Mouse (Mus musculus): ENCODE data around the gene Ncoa6.
A peak's percentile ranks its signal among the peaks of the same experiment; 100 is the strongest.

The Ncoa6 gene

GRCm38 (mm10) chr2:155382791-155383438, 90.8 kb downstream of the Ncoa6 start:
- TF ChIP-seq CTCF (conservative IDR thresholded peaks at IDR 0.05; ENCODE audit: low read length): no peak
- no peak for TF ChIP-seq POU5F1 (IDR thresholded peaks at IDR 0.05; ENCODE audit: borderline replicate concordance, low read length)
- no peak for TF ChIP-seq NANOG (IDR thresholded peaks at IDR 0.05; ENCODE audit: borderline replicate concordance, low read length)
- Histone ChIP-seq H3K4me1 (replicated peaks; ENCODE audit: low read depth, low read length) (peaks cover 47% of the 10 kb centered on the region), H3K27me3 (ENCODE audit: insufficient read depth, low read length) (peaks cover 53% of the 10 kb centered on the region), H3K9me3 (ENCODE audit: low read length) (no peaks in the 10 kb centered on the region), H3K4me3 (replicated peaks; ENCODE audit: low read length) (0 out of 2 replicates have a peak overlapping the region, but pooled peaks have one; percentile 94), H3K36me3 (ENCODE audit: insufficient read depth, low read length) (no peaks in the 10 kb centered on the region)

GRCm38 (mm10) chr2:155382332-155382700, 91.4 kb downstream of the Ncoa6 start:
- Histone ChIP-seq H3K27me3 (ENCODE audit: insufficient read depth, low read length) (peaks cover 53% of the 10 kb centered on the region), H3K4me1 (replicated peaks; ENCODE audit: low read depth, low read length) (peaks cover 44% of the 10 kb centered on the region), H3K4me3 (replicated peaks; ENCODE audit: low read length) (peak overlapping the region; percentile 94), H3K9me3 (ENCODE audit: low read length) (no peaks in the 10 kb centered on the region), H3K36me3 (ENCODE audit: insufficient read depth, low read length) (no peaks in the 10 kb centered on the region)
- TF ChIP-seq CTCF (conservative IDR thresholded peaks at IDR 0.05; ENCODE audit: low read length) (no peak), NANOG (IDR thresholded peaks at IDR 0.05; ENCODE audit: borderline replicate concordance, low read length) (no peak), POU5F1 (IDR thresholded peaks at IDR 0.05; ENCODE audit: borderline replicate concordance, low read length) (no peak)

GRCm38 (mm10) chr2:155381643-155382331, 91.9 kb downstream of the Ncoa6 start:
- Histone ChIP-seq H3K4me1 (replicated peaks; ENCODE audit: low read depth, low read length) (peaks cover 38% of the 10 kb centered on the region), H3K36me3 (ENCODE audit: insufficient read depth, low read length) (no peaks in the 10 kb centered on the region), H3K9me3 (ENCODE audit: low read length) (no peaks in the 10 kb centered on the region), H3K27me3 (ENCODE audit: insufficient read depth, low read length) (peaks cover 51% of the 10 kb centered on the region), H3K4me3 (replicated peaks; ENCODE audit: low read length) (peak overlapping the region; percentile 94)
- TF ChIP-seq NANOG (IDR thresholded peaks at IDR 0.05; ENCODE audit: borderline replicate concordance, low read length) (no peak), CTCF (conservative IDR thresholded peaks at IDR 0.05; ENCODE audit: low read length) (no peak), POU5F1 (IDR thresholded peaks at IDR 0.05; ENCODE audit: borderline replicate concordance, low read length) (no peak)

- Histone ChIP-seq H3K4me3 (replicated peaks; ENCODE audit: low read length) (peak overlapping the region; percentile 94), H3K9me3 (ENCODE audit: low read length) (no peaks in the 10 kb centered on the region), H3K27me3 (ENCODE audit: insufficient read depth, low read length) (peaks cover 43% of the 10 kb centered on the region), H3K36me3 (ENCODE audit: insufficient read depth, low read length) (no peaks in the 10 kb centered on the region), H3K4me1 (replicated peaks; ENCODE audit: low read depth, low read length) (peaks cover 31% of the 10 kb centered on the region)
- TF ChIP-seq NANOG (IDR thresholded peaks at IDR 0.05; ENCODE audit: borderline replicate concordance, low read length): no peak
- no peak for TF ChIP-seq POU5F1 (IDR thresholded peaks at IDR 0.05; ENCODE audit: borderline replicate concordance, low read length)
- TF ChIP-seq CTCF (conservative IDR thresholded peaks at IDR 0.05; ENCODE audit: low read length): no peak
These were observed 92.6 kb downstream of the Ncoa6 start for GRCm38 (mm10) chr2:155381060-155381437.

GRCm38 (mm10) chr2:155380261-155381059, 93.2 kb downstream of the Ncoa6 start, which contains the start of gene Trp53inp2:
Gene Trp53inp2 (plus strand): TSS chr2:155381059.
- Histone ChIP-seq H3K4me1 (replicated peaks; ENCODE audit: low read depth, low read length) (peaks cover 25% of the 10 kb centered on the region), H3K27me3 (ENCODE audit: insufficient read depth, low read length) (peaks cover 37% of the 10 kb centered on the region), H3K36me3 (ENCODE audit: insufficient read depth, low read length) (no peaks in the 10 kb centered on the region)

GRCm38 (mm10) chr2:155376191-155376590, 97.5 kb downstream of the Ncoa6 start:
- TF ChIP-seq NANOG (IDR thresholded peaks at IDR 0.05; ENCODE audit: borderline replicate concordance, low read length) (no peak), POU5F1 (IDR thresholded peaks at IDR 0.05; ENCODE audit: borderline replicate concordance, low read length) (no peak), CTCF (conservative IDR thresholded peaks at IDR 0.05; ENCODE audit: low read length) (no peak)
- H3K4me1 ChIP-seq (replicated peaks; ENCODE audit: low read depth, low read length): peaks cover 7% of the 10 kb centered on the region
- peaks cover 29% of the 10 kb centered on the region for H3K27me3 ChIP-seq (ENCODE audit: insufficient read depth, low read length)
- no peaks in the 10 kb centered on the region for H3K9me3 ChIP-seq (ENCODE audit: low read length)
- no peaks in the 10 kb centered on the region for H3K36me3 ChIP-seq (ENCODE audit: insufficient read depth, low read length)
- H3K4me3 ChIP-seq (replicated peaks; ENCODE audit: low read length): no peak overlapping the region

More at GRCm38 (mm10) chr2:155380261-155381059, 93.2 kb downstream of the Ncoa6 start, which contains the start of gene Trp53inp2:
- H3K9me3 ChIP-seq (ENCODE audit: low read length): no peaks in the 10 kb centered on the region
- TF ChIP-seq POU5F1 (IDR thresholded peaks at IDR 0.05; ENCODE audit: borderline replicate concordance, low read length) (no peak), NANOG (IDR thresholded peaks at IDR 0.05; ENCODE audit: borderline replicate concordance, low read length) (no peak), CTCF (conservative IDR thresholded peaks at IDR 0.05; ENCODE audit: low read length) (no peak)
- H3K4me3 ChIP-seq (replicated peaks; ENCODE audit: low read length): peak within 1 kb of the TSS; percentile 94

GRCm38 (mm10) chr2:155374521-155374920, 99.2 kb downstream of the Ncoa6 start:
- Histone ChIP-seq H3K36me3 (ENCODE audit: insufficient read depth, low read length) (no peaks in the 10 kb centered on the region), H3K4me1 (replicated peaks; ENCODE audit: low read depth, low read length) (no peaks in the 10 kb centered on the region), H3K9me3 (ENCODE audit: low read length) (no peaks in the 10 kb centered on the region), H3K4me3 (replicated peaks; ENCODE audit: low read length) (no peak overlapping the region), H3K27me3 (ENCODE audit: insufficient read depth, low read length) (peaks cover 13% of the 10 kb centered on the region)
- TF ChIP-seq POU5F1 (IDR thresholded peaks at IDR 0.05; ENCODE audit: borderline replicate concordance, low read length): no peak
- no peak for TF ChIP-seq NANOG (IDR thresholded peaks at IDR 0.05; ENCODE audit: borderline replicate concordance, low read length)

GRCm38 (mm10) chr2:155373886-155374285, 99.8 kb downstream of the Ncoa6 start:
- Histone ChIP-seq H3K4me1 (replicated peaks; ENCODE audit: low read depth, low read length) (no peaks in the 10 kb centered on the region), H3K9me3 (ENCODE audit: low read length) (no peaks in the 10 kb centered on the region), H3K36me3 (ENCODE audit: insufficient read depth, low read length) (no peaks in the 10 kb centered on the region), H3K4me3 (replicated peaks; ENCODE audit: low read length) (no peak overlapping the region), H3K27me3 (ENCODE audit: insufficient read depth, low read length) (peaks cover 7% of the 10 kb centered on the region)
- TF ChIP-seq POU5F1 (IDR thresholded peaks at IDR 0.05; ENCODE audit: borderline replicate concordance, low read length) (no peak), CTCF (conservative IDR thresholded peaks at IDR 0.05; ENCODE audit: low read length) (no peak), NANOG (IDR thresholded peaks at IDR 0.05; ENCODE audit: borderline replicate concordance, low read length) (no peak)

All from E14TG2a.4 (cell line).